Mouse (Mus musculus): Measurements from ENCODE around the gene Ptpa.

Ptpa gene

GRCm38 (mm10) chr2:30466787-30467186, 50.9 kb downstream of the Ptpa start:
- no peak for DNase-seq

GRCm38 (mm10) chr2:30469009-30469408, 53.2 kb downstream of the Ptpa start:
- no peak for DNase-seq

- peak in 1 of 2 experiments; percentile 58 for DNase-seq
These were observed 53.9 kb downstream of the Ptpa start for GRCm38 (mm10) chr2:30469796-30470142.

GRCm38 (mm10) chr2:30470143-30470946, 54.5 kb downstream of the Ptpa start:
- peak; percentile 35 to 64 for DNase-seq

DNA sequence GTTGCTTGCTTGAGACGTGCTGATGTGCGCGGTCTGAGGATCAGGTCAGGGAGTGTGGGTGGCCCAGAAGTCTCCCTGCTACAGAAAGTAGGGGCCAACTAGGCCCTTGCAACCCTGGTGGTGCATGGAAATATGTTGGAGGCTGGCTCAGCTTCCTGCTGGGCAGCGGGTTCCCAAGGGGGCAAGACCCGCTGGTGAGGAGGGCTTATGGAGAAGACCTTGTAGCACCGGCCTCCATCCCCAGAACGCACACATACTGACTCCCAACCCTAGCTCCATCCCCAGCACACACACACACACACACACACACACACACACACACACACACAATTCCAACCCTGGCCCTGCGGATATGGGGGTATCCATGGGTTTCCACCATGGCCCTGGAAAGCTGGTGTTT, 55.2 kb downstream of the Ptpa start:
- no peak for DNase-seq

GRCm38 (mm10) chr2:30471795-30472720, 56.2 kb downstream of the Ptpa start:
- peak; percentile 75 to 76 for DNase-seq

- DNase-seq, result peak; percentile 23 to 41
These were observed 57.0 kb downstream of the Ptpa start for GRCm38 (mm10) chr2:30472731-30473351.

GRCm38 (mm10) chr2:30473431-30474031, 57.7 kb downstream of the Ptpa start:
- DNase-seq, result peak; percentile 39 to 60

DNA sequence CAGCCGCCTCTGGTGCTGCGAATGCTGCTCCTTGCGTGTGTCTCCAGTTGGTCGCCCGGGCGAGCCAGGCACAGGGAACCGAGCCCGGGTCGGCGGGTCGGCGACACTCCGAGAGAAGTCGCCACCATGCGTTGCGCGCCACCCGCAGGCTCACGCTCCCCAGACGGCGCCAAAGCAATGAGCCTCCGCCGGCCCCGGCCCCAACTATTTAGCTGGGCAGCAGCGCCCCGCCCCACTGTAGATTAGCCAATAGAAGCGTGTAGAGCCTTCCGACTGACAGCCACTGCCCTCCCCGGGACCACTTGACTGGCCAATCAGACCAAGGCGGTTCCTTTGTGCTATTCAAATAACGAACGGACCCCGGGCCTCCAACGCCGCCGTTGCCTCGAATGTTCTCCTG, 58.2 kb downstream of the Ptpa start, which contains the start of gene Ier5l:
Gene Ier5l, minus strand, starts transcription at position 181 of the 400 bp plus-strand sequence.
- peak; percentile 83 to 88 for DNase-seq

GRCm38 (mm10) chr2:30474776-30475175, 58.9 kb downstream of the Ptpa start:
- no peak for DNase-seq

- DNase-seq, result no peak
These were observed 59.6 kb downstream of the Ptpa start for GRCm38 (mm10) chr2:30475457-30475856.

DNA sequence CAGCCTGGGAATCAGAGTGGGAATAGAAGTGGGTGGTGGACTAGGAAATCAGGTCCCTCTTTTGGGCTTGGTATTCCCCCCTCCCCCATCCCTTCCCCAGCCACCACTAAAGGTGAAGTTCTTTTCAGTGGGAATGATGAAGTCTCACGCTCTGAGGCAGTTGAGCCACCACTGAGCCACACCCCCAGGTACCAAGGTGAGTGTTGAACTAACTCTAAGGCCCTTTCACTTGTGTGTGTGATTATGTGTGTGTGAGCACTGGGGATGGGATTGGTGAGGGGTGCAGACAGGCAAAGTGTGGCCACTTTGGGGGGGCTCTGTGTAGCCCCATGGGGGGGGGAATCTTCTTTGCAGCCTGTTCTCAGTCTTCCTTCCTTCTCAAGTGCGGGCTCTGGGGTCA, 60.4 kb downstream of the Ptpa start:
- no peak for DNase-seq

DNA sequence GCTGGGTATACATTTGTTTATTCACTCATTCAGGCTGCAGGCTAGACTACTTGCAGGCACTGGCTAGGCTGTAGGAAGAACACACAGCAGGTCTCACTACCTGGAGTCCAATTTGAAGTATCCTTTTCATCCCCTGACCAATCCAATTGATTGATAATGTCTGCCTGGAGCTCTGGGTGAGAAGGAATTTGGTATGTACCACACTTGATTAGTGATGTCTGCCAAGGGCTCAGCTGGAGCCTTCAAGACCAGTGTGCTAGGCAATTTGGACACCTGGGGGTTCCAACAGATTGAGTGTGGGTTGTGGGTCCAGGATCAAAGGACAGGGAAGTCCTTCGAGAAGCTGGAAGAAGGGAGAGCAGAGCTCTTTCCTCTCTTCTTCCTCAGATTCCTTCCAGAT, 62.7 kb downstream of the Ptpa start:
- no peak for DNase-seq

- no peak for DNase-seq
These were observed 71.8 kb downstream of the Ptpa start for GRCm38 (mm10) chr2:30487597-30487996.

GRCm38 (mm10) chr2:30490384-30490783, 74.5 kb downstream of the Ptpa start:
- no peak for DNase-seq

DNA sequence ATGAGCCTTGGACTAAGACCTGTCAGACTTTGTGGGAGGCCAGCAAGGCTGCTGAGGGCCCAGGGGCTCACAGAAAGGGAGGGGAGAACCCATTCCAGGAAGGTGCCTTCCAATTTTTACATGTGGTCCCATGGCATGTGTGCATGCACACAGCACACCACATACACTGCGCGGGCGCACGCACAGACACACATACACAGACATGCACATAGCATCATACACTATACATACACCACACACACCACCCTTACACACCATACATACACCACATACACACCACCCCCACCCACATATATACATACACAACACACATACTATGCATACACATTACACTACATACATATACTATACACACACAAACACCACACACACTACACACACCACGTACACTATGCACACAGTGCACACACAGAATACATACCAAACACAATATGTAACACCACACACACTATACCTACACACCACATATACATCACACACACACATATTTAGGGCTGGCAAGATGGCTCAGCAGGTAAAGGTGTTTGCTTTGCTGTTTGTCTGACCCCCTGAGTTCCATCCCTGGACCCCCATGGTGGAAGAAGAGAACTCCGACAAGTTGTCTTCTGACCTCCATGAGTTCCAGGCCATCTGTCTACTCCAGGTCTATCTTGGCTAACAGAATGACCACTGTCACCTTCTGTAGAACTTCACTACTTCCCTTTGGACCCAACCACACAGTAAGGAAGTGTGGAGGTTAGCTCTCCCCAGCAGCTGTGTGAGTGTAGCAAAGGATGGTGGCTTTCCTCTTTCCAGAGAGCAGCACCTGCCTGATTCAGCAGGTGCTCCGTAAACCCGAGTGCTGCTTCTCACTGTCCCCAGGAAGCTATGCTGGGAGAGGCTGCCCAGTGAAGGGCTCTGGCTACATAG, 79.4 kb downstream of the Ptpa start:
- no peak for DNase-seq

DNA sequence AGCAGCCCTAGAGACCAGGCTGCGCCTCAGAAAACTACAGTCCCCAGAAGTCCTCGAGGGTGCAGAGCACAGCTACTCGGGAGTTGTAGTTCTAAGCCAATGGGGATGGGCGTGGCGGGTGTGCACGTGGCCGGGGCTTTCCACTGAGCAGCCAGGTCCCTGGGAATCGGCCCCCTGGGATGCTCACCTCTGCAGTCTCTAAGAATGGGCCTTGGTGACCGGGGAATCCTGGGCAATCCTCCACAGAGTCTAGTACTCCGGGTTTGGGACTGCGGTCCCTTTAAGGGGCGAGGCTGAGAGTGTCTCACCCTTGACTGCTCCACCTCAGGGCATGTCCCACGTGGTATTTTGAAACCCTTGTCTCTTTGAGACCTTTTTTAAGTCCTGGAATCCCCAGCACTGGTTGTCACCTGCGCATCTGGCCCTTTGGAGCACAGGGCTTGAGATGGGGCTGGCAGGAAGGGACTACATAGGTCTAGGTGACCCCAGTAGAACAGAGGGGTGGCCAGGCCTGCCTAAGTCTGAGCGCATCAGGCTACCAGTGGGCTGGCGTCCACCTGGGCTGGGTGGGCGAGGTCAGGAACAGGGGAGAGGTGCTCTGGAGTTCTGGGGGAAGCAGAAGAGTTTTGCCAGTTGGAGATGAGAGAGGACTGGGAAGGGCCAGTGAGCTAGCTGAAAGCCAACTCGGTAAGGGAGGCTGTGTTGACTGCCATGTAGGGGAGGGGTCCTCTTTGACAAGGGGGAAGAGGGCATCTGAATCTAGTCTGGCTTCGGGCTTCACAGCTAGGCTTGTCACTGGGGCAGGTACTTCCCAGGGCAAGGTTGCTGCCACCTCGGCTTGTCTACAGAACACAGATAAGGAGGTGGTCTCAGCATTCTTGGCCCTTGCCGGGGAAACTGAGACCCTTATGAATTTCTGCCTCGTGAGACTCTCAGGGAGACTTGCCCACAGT, 80.3 kb downstream of the Ptpa start:
- peak; percentile 29 to 58 for DNase-seq
